Mouse (Mus musculus) C2C12 (cell line): ENCODE results near the gene Acot2.

Source experiments
- CEBPB ChIP-seq: IDR thresholded peaks from one replicate; pipeline ENCODE4 v1.6.1; 2011; ENCODE audit warnings: low read depth, mild to moderate bottlenecking, control low read depth, moderate library complexity
- CTCF ChIP-seq: IDR thresholded peaks from one replicate; pipeline ENCODE4 v1.5.1; 2011; ENCODE audit not compliant: control insufficient read depth, insufficient read depth, insufficient read length
- MYOD1 ChIP-seq: IDR thresholded peaks from one replicate; pipeline ENCODE4 v1.6.1; 2011; ENCODE audit warnings: low read depth; ENCODE audit not compliant: control insufficient read depth, insufficient read length
- MYOG ChIP-seq: IDR thresholded peaks from one replicate; pipeline ENCODE4 v1.6.1; 2011; ENCODE audit not compliant: control insufficient read depth, insufficient read length; ENCODE audit errors: extremely low read depth
- USF1 ChIP-seq: IDR thresholded peaks from one replicate; pipeline ENCODE4 v1.6.1; 2011; ENCODE audit warnings: low read depth, mild to moderate bottlenecking, control low read depth, moderate library complexity

- TF ChIP-seq CTCF (no peak), MYOD1 (no peak), CEBPB (no peak), USF1 (no peak), MYOG (no peak)
Observed at GRCm38 (mm10) chr12:83984752-83985151, 2.9 kb upstream of the Acot2 start, which contains the start of gene Heatr4.
